Mouse (Mus musculus) lung, postnatal 0 days (tissue): Measurements from ENCODE around the gene Slc39a7. TPM values are rescaled to one million over a fixed set of nuclear protein-coding genes. Genes with fewer than 3 reads are reported as not detected.

Experiments used
- ATAC-seq: fragments of 200-750 bp; cut with Nextera tagmentation; 2 replicates; pipeline ENCODE4 v1.8.0; 2017; ENCODE audit warnings: moderate library complexity
- DNase-seq: peaks from one replicate; pipeline ENCODE4 v3.0.0-alpha.2; 2016; ENCODE audit warnings: low spot score
- H3K27ac ChIP-seq: fragments of 300-500 bp; sonication (generic); 2 replicates; pipeline ENCODE4 v1.5.1; 2014; ENCODE audit warnings: antibody characterized with exemption, mild to moderate bottlenecking, low read length, mixed read lengths
- H3K27me3 ChIP-seq: fragments of 300-500 bp; sonication (generic); replicated peaks from 2 replicates; pipeline ENCODE4 v1.6.1; 2014; ENCODE audit warnings: low read length, mixed read lengths; ENCODE audit not compliant: insufficient read depth
- H3K36me3 ChIP-seq: fragments of 300-500 bp; sonication (generic); 2 replicates; pipeline ENCODE4 v1.6.1; 2014; ENCODE audit warnings: low read length, mixed read lengths; ENCODE audit not compliant: insufficient read depth
- H3K4me1 ChIP-seq: fragments of 300-500 bp; sonication (generic); 2 replicates; pipeline ENCODE4 v1.6.1; 2014; ENCODE audit warnings: antibody characterized with exemption, low read depth, low read length, mixed read lengths; ENCODE audit not compliant: insufficient read depth
- H3K4me2 ChIP-seq: fragments of 300-500 bp; sonication (generic); replicated peaks from 2 replicates; pipeline ENCODE4 v1.6.1; 2014; ENCODE audit warnings: low read depth, mild to moderate bottlenecking, low read length, moderate library complexity, mixed read lengths
- H3K4me3 ChIP-seq: fragments of 300-500 bp; sonication (generic); 2 replicates; pipeline ENCODE4 v1.5.1; 2014; ENCODE audit warnings: low read depth, low read length
- H3K9ac ChIP-seq: fragments of 300-500 bp; sonication (generic); replicated peaks from 2 replicates; pipeline ENCODE4 v1.6.1; 2014; ENCODE audit warnings: low read depth, mild to moderate bottlenecking
- H3K9me3 ChIP-seq: fragments of 300-500 bp; sonication (generic); 2 replicates; pipeline ENCODE4 v1.6.1; 2016; ENCODE audit warnings: low read length, mixed read lengths
- CTCF ChIP-seq: IDR thresholded peaks from 2 replicates; pipeline ENCODE4 v1.5.1; 2016; ENCODE audit warnings: antibody characterized with exemption, mild to moderate bottlenecking
- EP300 ChIP-seq: IDR thresholded peaks from 2 replicates; pipeline ENCODE4 v1.6.1; 2016; ENCODE audit warnings: antibody characterized with exemption, mild to moderate bottlenecking, control low read depth
- WGBS: fragments of 180-500 bp; shearing (Covaris S2); extraction: QIAGEN DNeasy Blood & Tissue Kit; methylation state at CpG from one replicate; pipeline ENCODE4 v1.1.7; 2014; 5-methylcytosine and 5-hydroxymethylcytosine counted together
- polyA plus RNA-seq: library from polyadenylated mRNA; unstranded; fragments of >200 nt; fragmentation: Nextera tagmentation; extraction: Ambion mirVana; gene quantifications from 2 replicates; pipeline ENCODE4 v1.2.1, GENCODE M21; 2015

Slc39a7 gene
- 130 and 131 TPM in 2 replicates for polyA plus RNA-seq

GRCm38 (mm10) chr17:34031465-34032173 is at the start of gene Slc39a7, which contains the start of gene Rxrb:
TSS of gene Slc39a7 (minus strand) at chr17:34031682.
TSS of gene Rxrb (plus strand) at chr17:34031812.
- DNase-seq: peak; percentile 98
- H3K36me3 ChIP-seq: peaks cover 22% of the 10 kb centered on the region
- H3K27me3 ChIP-seq: no peaks in the 10 kb centered on the region
- H3K4me1 ChIP-seq: peaks cover 36% of the 10 kb centered on the region
- H3K4me3 ChIP-seq: peak within 1 kb of the TSS; percentile 94
- H3K9ac ChIP-seq: peak within 1 kb of the TSS; percentile 91
- H3K4me2 ChIP-seq: peak within 1 kb of the TSS; percentile 89
- WGBS: 0% methylated on average over 51 of the region's 88 CpGs
- peak; percentile 85 for ATAC-seq
- TF ChIP-seq EP300: peak; percentile 77
- no peak for TF ChIP-seq CTCF
- H3K9me3 ChIP-seq: no peaks in the 10 kb centered on the region
- peak within 1 kb of the TSS; percentile 98 for H3K27ac ChIP-seq

GRCm38 (mm10) chr17:34079621-34080020 is 48.1 kb upstream of the Slc39a7 start:
- 21% methylated on average over 5 of the region's 5 CpGs for WGBS
- Histone ChIP-seq H3K27me3 (peaks cover 14% of the 10 kb centered on the region; the same call in 1 of the 2 replicates), H3K36me3 (no peaks in the 10 kb centered on the region), H3K4me2 (no peak overlapping the region), H3K9ac (no peak overlapping the region), H3K9me3 (no peaks in the 10 kb centered on the region), H3K4me1 (no peaks in the 10 kb centered on the region), H3K27ac (no peak overlapping the region), H3K4me3 (no peak overlapping the region)
- peak; percentile 91 for DNase-seq
- ATAC-seq: peak; percentile 88
- TF ChIP-seq CTCF: no peak
- TF ChIP-seq EP300: no peak

GRCm38 (mm10) chr17:34079002-34079401 is 47.5 kb upstream of the Slc39a7 start:
- Histone ChIP-seq H3K36me3 (no peaks in the 10 kb centered on the region), H3K27me3 (peaks cover 14% of the 10 kb centered on the region; the same call in 1 of the 2 replicates), H3K27ac (no peak overlapping the region), H3K4me1 (no peaks in the 10 kb centered on the region), H3K4me2 (no peak overlapping the region), H3K9me3 (no peaks in the 10 kb centered on the region), H3K4me3 (no peak overlapping the region), H3K9ac (no peak overlapping the region)
- ATAC-seq: no peak
- 82% methylated on average over 11 of the region's 11 CpGs for WGBS
- TF ChIP-seq EP300: no peak
- no peak for TF ChIP-seq CTCF
- DNase-seq: no peak

- DNase-seq: no peak
- Histone ChIP-seq H3K4me2 (no peak overlapping the region), H3K4me3 (no peak overlapping the region), H3K27me3 (peaks cover 14% of the 10 kb centered on the region; the same call in 1 of the 2 replicates), H3K9ac (no peak overlapping the region), H3K4me1 (no peaks in the 10 kb centered on the region), H3K9me3 (no peaks in the 10 kb centered on the region), H3K27ac (no peak overlapping the region), H3K36me3 (no peaks in the 10 kb centered on the region)
- no peak for TF ChIP-seq CTCF
- WGBS: 54% methylated on average over 4 of the region's 4 CpGs
- no peak for ATAC-seq
Measured at GRCm38 (mm10) chr17:34078148-34078547, 46.7 kb upstream of the Slc39a7 start.

- Histone ChIP-seq H3K9me3 (no peaks in the 10 kb centered on the region), H3K9ac (no peak overlapping the region), H3K4me3 (no peak overlapping the region), H3K4me2 (no peak overlapping the region), H3K27me3 (peaks cover 14% of the 10 kb centered on the region; the same call in 1 of the 2 replicates), H3K36me3 (no peaks in the 10 kb centered on the region), H3K27ac (no peak overlapping the region), H3K4me1 (no peaks in the 10 kb centered on the region)
- ATAC-seq (peak; percentile 54; the same call in 1 of the 2 replicates), DNase-seq (peak; percentile 89)
- under 1% methylated on average over 9 of the region's 9 CpGs for WGBS
- TF ChIP-seq CTCF (peak; percentile 80), EP300 (no peak)
Measured at GRCm38 (mm10) chr17:34077549-34077948, 46.1 kb upstream of the Slc39a7 start.

DNA sequence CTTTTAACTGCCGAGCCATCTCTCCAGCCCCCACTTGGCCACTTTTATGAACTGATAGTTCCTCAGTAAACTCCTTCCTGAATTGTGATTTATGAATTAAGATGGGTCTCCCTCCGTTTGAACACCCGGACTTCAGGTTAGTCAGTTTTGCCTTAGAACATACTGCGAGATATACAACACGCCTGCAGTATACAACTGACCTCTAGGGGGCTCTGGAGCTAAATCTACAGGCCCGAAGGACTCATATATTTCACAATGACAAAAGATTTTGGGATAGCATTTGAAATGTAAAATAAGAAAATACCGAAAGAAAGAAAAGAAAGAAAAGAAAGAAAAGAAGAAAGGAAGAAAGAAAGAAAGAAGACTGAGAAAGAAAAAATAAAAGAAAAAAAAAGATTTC is 43.8 kb upstream of the Slc39a7 start:
- H3K27me3 ChIP-seq: peaks cover 14% of the 10 kb centered on the region; the same call in 1 of the 2 replicates
- H3K36me3 ChIP-seq: no peaks in the 10 kb centered on the region
- no peak overlapping the region for H3K4me2 ChIP-seq
- ATAC-seq (no peak), DNase-seq (peak; percentile 50)
- H3K27ac ChIP-seq: no peak overlapping the region
- no peak overlapping the region for H3K9ac ChIP-seq
- H3K4me1 ChIP-seq: no peaks in the 10 kb centered on the region
- H3K9me3 ChIP-seq: no peaks in the 10 kb centered on the region
- TF ChIP-seq EP300 (no peak), CTCF (peak; percentile 72)
- 38% methylated on average over 7 of the region's 7 CpGs for WGBS
- H3K4me3 ChIP-seq: no peak overlapping the region
